Mouse (Mus musculus): Measurements from ENCODE around the gene Ndufc2. TPM values are rescaled to one million over a fixed set of nuclear protein-coding genes. Genes with fewer than 3 reads are reported as not detected.

Gene Ndufc2
- polyA plus RNA-seq, 1 experiment from 2014 or later: 221 TPM

DNA sequence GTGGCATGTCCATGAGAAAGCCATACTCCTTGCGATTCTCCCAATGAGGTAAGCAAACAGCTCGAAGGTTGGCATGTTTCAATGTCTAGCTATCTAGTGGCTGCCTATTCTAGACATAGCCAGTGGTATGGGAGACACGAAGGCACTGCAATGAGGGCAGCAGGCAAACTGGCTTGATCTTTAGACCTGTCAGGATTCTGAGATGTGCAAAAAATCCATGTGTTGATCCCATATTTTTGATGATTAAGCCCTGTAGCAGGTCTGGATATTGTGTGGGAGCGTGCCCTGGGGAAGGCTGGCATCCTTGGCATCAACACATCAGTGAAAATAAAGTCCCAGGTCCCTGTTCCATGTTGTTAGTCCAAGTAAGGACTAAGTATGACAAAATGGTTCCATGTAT is 11.3 kb upstream of the Ndufc2 start:
- ATAC-seq (ENCODE audit: low read depth) (no peak), DNase-seq (no peak)
- no peaks in the 10 kb centered on the region for H3K9me3 ChIP-seq (replicated peaks)
- H3K27ac ChIP-seq: no peak overlapping the region
- no peak overlapping the region for H3K4me2 ChIP-seq
- no peak overlapping the region for H3K4me3 ChIP-seq (replicated peaks)
- WGBS (ENCODE audit: insufficient replicate concordance): 80% methylated on average over 4 of the region's 4 CpGs
- no peaks in the 10 kb centered on the region for H3K27me3 ChIP-seq
- no peak overlapping the region for H3K9ac ChIP-seq
- H3K36me3 ChIP-seq: peaks cover 92% of the 10 kb centered on the region
- no peaks in the 10 kb centered on the region for H3K4me1 ChIP-seq (replicated peaks)

DNA sequence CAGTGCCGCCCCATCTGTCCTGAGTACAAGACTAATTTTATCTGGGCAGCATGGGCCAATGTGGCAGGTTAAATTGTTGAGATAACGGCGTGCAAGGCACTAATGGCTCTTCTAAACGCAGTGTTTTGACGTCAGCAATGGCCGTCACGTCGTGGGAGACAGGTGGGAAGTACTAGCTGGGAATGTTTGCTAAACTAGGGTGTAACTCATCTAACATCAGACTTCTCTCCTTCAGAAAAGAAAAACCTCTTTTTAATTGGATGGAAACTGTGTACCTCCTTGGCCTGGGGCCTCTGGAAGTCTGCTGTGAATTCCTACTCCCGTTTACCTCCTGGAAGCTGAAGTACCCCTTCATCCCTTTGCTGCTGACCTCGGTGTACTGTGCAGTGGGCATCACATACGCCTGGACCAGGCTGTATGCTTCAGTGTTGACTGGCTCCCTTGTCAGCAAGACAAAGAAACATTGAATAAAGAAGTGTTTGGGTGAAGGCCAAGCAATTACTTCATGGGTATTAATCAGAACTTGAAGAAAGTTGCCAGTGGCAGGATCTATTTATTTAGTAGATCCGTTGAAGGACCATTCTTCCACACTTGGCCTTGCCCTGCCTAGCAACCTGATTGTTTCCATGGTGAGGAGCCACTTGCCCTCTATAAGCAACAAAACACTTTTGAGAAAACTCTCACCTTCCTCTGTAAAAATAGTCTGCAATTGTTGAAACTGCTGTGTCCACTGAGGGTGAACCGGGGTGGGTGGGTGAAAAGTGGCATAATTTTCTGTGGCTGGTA is 8.3 kb upstream of the Ndufc2 start:
- Histone ChIP-seq H3K4me1 (replicated peaks) (no peaks in the 10 kb centered on the region), H3K27me3 (no peaks in the 10 kb centered on the region), H3K9ac (no peak overlapping the region), H3K36me3 (peaks cover 63% of the 10 kb centered on the region), H3K4me2 (no peak overlapping the region), H3K9me3 (replicated peaks) (no peaks in the 10 kb centered on the region), H3K4me3 (replicated peaks) (no peak overlapping the region), H3K27ac (no peak overlapping the region)
- no peak for DNase-seq
- ATAC-seq (ENCODE audit: low read depth): no peak
- WGBS (ENCODE audit: insufficient replicate concordance): 80% methylated on average over 13 of the region's 13 CpGs

DNA sequence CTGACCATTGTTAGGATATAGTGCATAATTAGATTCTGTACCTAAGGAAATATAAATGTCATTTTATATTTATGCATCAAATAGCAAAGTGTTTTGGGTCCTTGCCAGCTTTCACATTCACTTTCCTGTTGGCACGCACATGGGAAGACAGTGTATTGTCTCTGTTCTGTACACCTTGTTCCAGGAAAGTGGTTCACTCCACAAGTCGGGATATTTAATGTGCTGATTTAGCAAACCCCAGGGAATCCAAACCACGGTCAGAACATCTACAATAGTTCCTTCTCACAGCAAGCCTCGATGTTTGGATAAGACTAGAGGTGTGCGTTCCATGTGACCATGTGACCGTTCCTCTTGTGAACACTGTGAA is 7.7 kb upstream of the Ndufc2 start:
- Histone ChIP-seq H3K27ac (no peak overlapping the region), H3K36me3 (peaks cover 58% of the 10 kb centered on the region), H3K9ac (no peak overlapping the region), H3K4me2 (no peak overlapping the region), H3K27me3 (no peaks in the 10 kb centered on the region), H3K9me3 (replicated peaks) (no peaks in the 10 kb centered on the region), H3K4me3 (replicated peaks) (no peak overlapping the region), H3K4me1 (replicated peaks) (no peaks in the 10 kb centered on the region)
- DNase-seq (no peak), ATAC-seq (ENCODE audit: low read depth) (no peak)
- 78% methylated on average over 6 of the region's 6 CpGs for WGBS (ENCODE audit: insufficient replicate concordance)

- H3K9me3 ChIP-seq (replicated peaks): no peaks in the 10 kb centered on the region
- H3K4me1 ChIP-seq (replicated peaks): 0 out of 2 replicates have a peak, but pooled peaks cover under 1% of the 10 kb centered on the region
- H3K4me3 ChIP-seq (replicated peaks): no peak overlapping the region
- DNase-seq: no peak
- no peak for ATAC-seq (ENCODE audit: low read depth)
- WGBS (ENCODE audit: insufficient replicate concordance): 67% methylated on average over 2 of the region's 2 CpGs
- peaks cover 37% of the 10 kb centered on the region for H3K36me3 ChIP-seq
- no peak overlapping the region for H3K9ac ChIP-seq
- no peak overlapping the region for H3K27ac ChIP-seq
- no peaks in the 10 kb centered on the region for H3K27me3 ChIP-seq
- no peak overlapping the region for H3K4me2 ChIP-seq
Observed at GRCm38 (mm10) chr7:97394375-97394774, 5.4 kb upstream of the Ndufc2 start.

DNA sequence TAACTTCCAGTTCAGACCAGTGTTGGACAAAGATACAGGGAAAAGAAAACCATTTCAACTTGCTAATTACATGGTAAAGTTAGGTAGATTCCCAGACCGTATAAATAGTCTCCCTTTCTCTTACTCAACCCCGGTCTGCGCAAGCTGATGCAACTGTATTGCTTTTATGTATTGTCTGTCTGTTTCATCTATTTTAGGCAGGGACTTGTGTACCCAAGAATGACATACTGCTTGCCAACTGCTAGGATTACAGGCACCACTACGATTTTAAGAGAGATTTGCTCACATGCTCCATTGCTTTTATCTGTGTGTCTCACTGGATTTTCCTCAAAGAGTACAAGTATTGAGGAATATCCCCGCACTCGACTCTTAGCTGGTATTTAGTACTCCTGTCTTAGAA is 860 bp upstream of the Ndufc2 start:
- Histone ChIP-seq H3K27ac (no peak overlapping the region), H3K36me3 (peaks cover 19% of the 10 kb centered on the region)
- DNase-seq: no peak

DNA sequence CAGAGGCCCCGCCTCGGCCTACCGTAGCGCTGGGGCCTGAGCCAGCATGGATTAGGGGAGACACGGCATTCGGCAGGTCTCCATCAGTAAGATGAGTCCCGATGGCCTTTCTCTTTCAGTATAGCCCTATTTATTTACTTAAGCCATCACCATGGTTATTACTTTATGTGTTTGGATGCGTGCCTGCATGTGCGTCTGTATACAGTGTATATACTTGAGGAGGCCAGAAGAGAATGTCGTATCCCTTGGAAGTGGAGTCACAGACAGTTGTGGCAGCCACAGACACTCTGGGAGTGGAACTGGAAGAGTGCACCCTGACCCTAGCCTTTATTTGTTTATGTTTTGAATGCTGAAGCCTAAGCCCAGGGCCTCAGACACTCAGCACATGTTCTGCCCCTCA is 7.3 kb downstream of the Ndufc2 start:
- WGBS (ENCODE audit: insufficient replicate concordance): 89% methylated on average over 10 of the region's 10 CpGs

More for the DNA sequence above, 860 bp upstream of the Ndufc2 start:
- WGBS (ENCODE audit: insufficient replicate concordance): 84% methylated on average over 6 of the region's 6 CpGs
- H3K4me2 ChIP-seq: no peak overlapping the region
- peaks cover 28% of the 10 kb centered on the region for H3K4me1 ChIP-seq (replicated peaks)
- 0 out of 2 replicates have a peak, but pooled peaks cover 4% of the 10 kb centered on the region for H3K9me3 ChIP-seq (replicated peaks)
- no peak overlapping the region for H3K9ac ChIP-seq
- H3K4me3 ChIP-seq (replicated peaks): no peak overlapping the region
- no peak for ATAC-seq (ENCODE audit: low read depth)
- no peaks in the 10 kb centered on the region for H3K27me3 ChIP-seq

DNA sequence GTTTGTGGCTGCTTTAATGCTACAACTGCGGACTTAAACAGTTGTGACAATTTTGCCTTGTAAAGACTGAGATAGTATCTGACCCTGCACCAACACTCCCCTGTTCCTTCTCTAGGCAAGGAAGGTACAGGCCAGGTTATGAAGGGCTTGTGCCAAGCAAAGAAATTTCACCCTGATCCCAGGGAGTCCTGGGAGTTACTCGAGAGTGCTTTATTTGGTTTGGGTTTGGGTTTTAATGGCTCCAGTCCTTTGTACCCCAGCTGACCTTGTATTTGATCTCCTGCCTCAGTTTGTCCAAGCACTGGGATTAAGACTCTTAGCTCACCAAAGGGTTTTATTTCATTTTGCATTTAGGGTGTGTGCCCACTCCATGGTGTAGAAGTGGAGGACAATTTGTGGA is 11.3 kb downstream of the Ndufc2 start:
- Histone ChIP-seq H3K36me3 (peaks cover 51% of the 10 kb centered on the region), H3K9ac (no peak overlapping the region), H3K4me3 (replicated peaks) (no peak overlapping the region), H3K4me2 (no peak overlapping the region), H3K4me1 (replicated peaks) (peaks cover 2% of the 10 kb centered on the region; the same call in 1 of the 2 replicates), H3K27ac (no peak overlapping the region), H3K9me3 (replicated peaks) (no peaks in the 10 kb centered on the region), H3K27me3 (no peaks in the 10 kb centered on the region)
- no peak for ATAC-seq (ENCODE audit: low read depth)
- no peak for DNase-seq
- WGBS (ENCODE audit: insufficient replicate concordance): 80% methylated on average over 2 of the region's 2 CpGs

More for the DNA sequence above, 7.3 kb downstream of the Ndufc2 start:
- H3K27me3 ChIP-seq: no peaks in the 10 kb centered on the region
- H3K9me3 ChIP-seq (replicated peaks): 0 out of 2 replicates have a peak, but pooled peaks cover 4% of the 10 kb centered on the region
- H3K9ac ChIP-seq: no peak overlapping the region
- no peak overlapping the region for H3K4me3 ChIP-seq (replicated peaks)
- 0 out of 2 replicates have a peak, but pooled peaks cover 8% of the 10 kb centered on the region for H3K4me1 ChIP-seq (replicated peaks)
- no peak for ATAC-seq (ENCODE audit: low read depth)
- no peak for DNase-seq
- peaks cover 62% of the 10 kb centered on the region for H3K36me3 ChIP-seq
- no peak overlapping the region for H3K27ac ChIP-seq
- no peak overlapping the region for H3K4me2 ChIP-seq

DNA sequence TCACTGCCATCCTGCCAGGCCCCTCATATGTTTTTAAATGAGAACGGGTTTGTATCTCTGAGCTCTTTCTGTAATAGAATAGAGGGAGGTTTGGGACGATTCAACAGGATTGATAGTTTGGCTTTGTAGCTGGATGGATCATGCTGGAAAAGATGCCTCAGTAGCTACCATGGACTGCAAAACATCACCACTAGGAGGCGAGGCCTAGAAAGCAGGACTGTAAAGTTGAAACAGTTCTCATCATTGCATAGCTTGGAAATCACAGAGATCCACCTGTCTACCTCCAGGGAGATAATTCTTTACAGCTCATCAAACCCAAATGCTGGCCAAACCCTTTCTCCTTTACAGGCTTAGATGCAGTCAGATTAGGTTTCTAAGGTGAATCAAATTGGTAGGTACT is 11.8 kb downstream of the Ndufc2 start:
- Histone ChIP-seq H3K4me1 (replicated peaks) (peaks cover 2% of the 10 kb centered on the region; the same call in 1 of the 2 replicates), H3K4me2 (no peak overlapping the region), H3K27me3 (no peaks in the 10 kb centered on the region), H3K9ac (no peak overlapping the region), H3K9me3 (replicated peaks) (no peaks in the 10 kb centered on the region), H3K27ac (no peak overlapping the region), H3K36me3 (peaks cover 48% of the 10 kb centered on the region), H3K4me3 (replicated peaks) (no peak overlapping the region)
- no peak for DNase-seq
- ATAC-seq (ENCODE audit: low read depth): no peak
- WGBS (ENCODE audit: insufficient replicate concordance): 70% methylated on average over 3 of the region's 3 CpGs

GRCm38 (mm10) chr7:97413981-97414380 is 14.2 kb downstream of the Ndufc2 start:
- ATAC-seq (ENCODE audit: low read depth): no peak
- 59% methylated on average over 1 of the region's 1 CpGs for WGBS (ENCODE audit: insufficient replicate concordance)

GRCm38 (mm10) chr7:97414426-97414825 is 14.6 kb downstream of the Ndufc2 start:
- no peak overlapping the region for H3K4me2 ChIP-seq
- H3K27me3 ChIP-seq: no peaks in the 10 kb centered on the region
- H3K27ac ChIP-seq: no peak overlapping the region
- no peak for DNase-seq
- H3K9ac ChIP-seq: no peak overlapping the region
- peaks cover 2% of the 10 kb centered on the region; the same call in 1 of the 2 replicates for H3K4me1 ChIP-seq (replicated peaks)
- no peak overlapping the region for H3K4me3 ChIP-seq (replicated peaks)
- no peak for ATAC-seq (ENCODE audit: low read depth)
- H3K36me3 ChIP-seq: peaks cover 22% of the 10 kb centered on the region
- no peaks in the 10 kb centered on the region for H3K9me3 ChIP-seq (replicated peaks)
- 71% methylated on average over 1 of the region's 1 CpGs for WGBS (ENCODE audit: insufficient replicate concordance)

More at GRCm38 (mm10) chr7:97413981-97414380, 14.2 kb downstream of the Ndufc2 start:
- no peak for DNase-seq
- no peak overlapping the region for H3K4me3 ChIP-seq (replicated peaks)
- H3K4me2 ChIP-seq: no peak overlapping the region
- H3K4me1 ChIP-seq (replicated peaks): peaks cover 2% of the 10 kb centered on the region; the same call in 1 of the 2 replicates
- H3K27ac ChIP-seq: no peak overlapping the region
- no peaks in the 10 kb centered on the region for H3K27me3 ChIP-seq
- no peak overlapping the region for H3K9ac ChIP-seq
- H3K36me3 ChIP-seq: peaks cover 26% of the 10 kb centered on the region
- no peaks in the 10 kb centered on the region for H3K9me3 ChIP-seq (replicated peaks)

DNA sequence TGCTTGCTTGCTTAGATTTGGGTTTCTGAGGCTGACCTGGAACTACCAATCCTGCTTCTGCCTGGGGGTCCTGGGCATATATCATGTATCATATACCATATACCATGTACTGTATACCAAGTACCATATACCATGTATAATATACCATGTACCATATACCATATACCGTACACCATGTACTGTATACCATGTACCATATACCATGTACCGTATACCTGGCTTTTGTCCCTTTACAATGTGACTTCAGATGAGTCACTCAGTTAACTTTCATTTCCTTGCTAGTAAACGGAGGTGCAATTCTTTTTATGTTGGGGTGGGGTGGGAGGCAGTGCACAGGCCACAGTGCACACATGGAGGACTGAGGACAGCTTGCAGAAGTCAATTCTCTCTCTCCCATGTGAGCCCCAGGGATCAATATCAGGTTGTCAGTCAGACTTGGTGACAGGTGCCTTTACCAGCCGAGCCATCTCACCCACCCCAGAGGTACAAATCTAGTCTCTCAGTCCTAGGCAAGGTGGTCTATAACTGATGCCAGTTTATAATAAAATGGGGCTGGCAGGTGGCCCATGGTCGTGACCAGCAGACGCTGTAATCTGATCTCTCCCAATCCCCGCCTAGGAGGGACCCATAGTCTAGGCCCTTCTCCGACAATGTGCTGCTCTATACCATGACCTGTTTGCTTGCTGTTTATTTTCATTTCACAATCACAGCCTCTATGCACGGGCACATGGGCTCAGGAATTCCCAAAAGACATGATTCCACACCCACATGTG is 15.3 kb downstream of the Ndufc2 start:
- Histone ChIP-seq H3K4me3 (replicated peaks) (no peak overlapping the region), H3K4me1 (replicated peaks) (peaks cover 2% of the 10 kb centered on the region; the same call in 1 of the 2 replicates), H3K9ac (no peak overlapping the region), H3K9me3 (replicated peaks) (no peaks in the 10 kb centered on the region), H3K36me3 (peaks cover 15% of the 10 kb centered on the region), H3K4me2 (no peak overlapping the region), H3K27me3 (no peaks in the 10 kb centered on the region), H3K27ac (no peak overlapping the region)
- ATAC-seq (ENCODE audit: low read depth): peak; percentile 25; the same call in 1 of the 2 replicates
- WGBS (ENCODE audit: insufficient replicate concordance): 59% methylated on average over 9 of the region's 9 CpGs
- no peak for DNase-seq

Data from liver, embryonic 13.5 days (tissue).